Mouse (Mus musculus) adrenal gland, adult (tissue): ENCODE measurements around the gene Gm8994.

Experiments
- DNase-seq, 2 experiments: peaks; one replicate each; pipeline ENCODE4 v3.0.0; 2022 to 2023; ENCODE audit warnings: low spot score in 1 of 2; ENCODE audit not compliant: inconsistent age in 2 of 2

Gene Gm8994

DNA sequence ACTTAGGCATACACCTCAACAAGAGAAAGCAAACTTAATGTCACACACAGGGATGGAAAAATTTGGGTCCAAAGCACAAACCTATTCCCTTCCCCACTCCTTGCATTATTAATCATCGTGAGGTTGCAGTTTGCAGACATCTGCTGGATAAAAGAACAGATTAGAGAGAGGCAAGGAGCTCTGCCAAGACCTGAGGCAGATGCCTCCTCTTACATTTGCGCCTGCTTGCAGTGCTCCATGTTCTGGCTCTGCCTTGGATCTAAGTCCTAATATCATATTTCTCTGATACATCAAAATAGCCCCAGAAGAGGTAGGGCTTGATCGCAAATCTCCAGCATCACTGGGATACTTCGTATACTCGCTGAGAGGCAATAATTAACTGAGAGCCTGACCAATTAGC lies 31.1 kb downstream of the Gm8994 start:
- DNase-seq = no peak

DNA sequence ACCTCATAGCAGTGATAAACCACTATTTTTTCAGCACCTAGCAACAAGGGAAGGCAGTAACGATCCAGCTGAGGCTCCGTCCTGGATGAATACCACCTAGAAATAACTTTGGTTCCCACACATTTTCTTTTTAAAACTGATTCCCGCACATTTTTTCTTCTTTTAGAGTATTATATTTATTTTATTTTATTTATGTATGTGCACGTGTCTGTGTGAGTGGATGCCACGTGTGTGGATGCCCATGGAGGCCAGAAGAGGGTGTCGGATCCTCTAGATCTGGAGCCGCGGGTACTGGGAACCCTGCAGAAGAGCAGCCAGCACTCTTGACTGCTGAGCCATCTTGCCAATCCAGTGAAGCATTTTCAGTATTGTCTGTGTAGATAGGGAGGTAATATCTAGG lies 36.0 kb downstream of the Gm8994 start:
- no peak for DNase-seq

DNA sequence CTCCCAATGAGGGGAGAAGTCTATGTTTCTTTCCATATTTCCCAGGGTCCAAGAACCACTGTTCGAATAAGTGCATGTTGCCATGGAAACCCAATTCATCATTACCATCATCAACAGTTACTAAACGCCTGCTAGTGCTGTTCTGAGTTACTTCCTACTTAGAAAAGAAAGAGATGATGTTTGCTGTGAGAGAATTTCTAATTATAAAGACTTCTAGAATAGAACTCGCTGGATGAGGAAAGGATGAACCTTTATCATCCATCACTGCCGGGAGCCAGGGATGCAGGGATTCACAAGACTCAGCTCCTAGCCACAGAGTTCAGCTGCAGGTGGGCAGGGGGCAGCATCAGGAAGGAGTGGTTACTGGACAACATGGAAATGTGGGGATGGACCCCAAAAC lies 36.7 kb downstream of the Gm8994 start:
- DNase-seq = no peak

DNA sequence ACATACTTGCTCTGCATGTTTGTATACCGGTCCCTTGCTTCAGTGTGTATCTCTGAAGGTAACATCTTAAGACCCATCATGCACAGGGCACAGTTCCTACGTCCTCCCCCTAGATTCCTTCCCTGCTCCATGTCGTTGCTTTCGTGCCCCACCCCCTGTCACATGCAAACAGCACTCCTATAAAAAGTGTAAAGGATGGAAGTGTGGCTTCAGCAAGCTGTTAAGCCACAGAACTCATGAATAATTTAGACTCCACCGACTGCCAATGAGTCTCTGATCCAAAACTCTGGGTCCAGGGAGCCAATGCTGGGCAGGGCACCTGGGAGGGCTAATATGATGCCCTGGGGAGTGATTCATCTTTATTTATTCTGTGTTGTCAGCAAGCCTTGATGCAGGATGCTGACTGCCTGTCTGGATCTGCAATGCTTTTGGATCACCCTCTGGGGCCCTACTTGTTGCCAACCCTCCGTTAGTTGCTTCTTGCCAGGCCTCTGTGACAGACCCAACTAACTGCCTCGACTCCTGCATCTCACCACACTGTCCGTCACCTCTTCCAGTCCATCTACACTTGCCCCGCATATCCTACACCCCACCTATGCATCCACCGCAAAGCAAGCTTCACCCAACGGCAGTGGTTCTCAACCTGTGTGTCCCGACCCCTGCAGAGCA lies 37.2 kb downstream of the Gm8994 start:
- DNase-seq = no peak

DNA sequence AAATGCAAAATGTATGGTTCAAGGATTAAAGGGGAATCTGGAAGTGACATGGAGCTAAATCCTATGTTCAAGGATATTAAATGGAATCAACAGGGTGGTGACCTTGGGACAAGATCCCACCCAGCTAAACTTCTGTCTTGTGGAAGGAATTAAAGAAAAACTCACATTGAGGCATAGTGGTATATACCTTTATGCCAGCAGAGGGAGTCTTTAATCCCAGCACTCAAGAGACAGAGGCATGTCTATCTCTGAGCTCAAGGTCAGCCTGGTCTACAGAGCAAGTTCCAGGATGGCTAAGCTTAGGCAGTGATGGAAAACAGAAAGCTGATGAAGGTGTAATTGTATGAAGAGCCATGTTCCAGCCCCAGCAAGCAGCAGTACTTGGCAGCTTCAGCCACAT lies 48.8 kb downstream of the Gm8994 start:
- no peak for DNase-seq
